Mouse (Mus musculus) left cerebral cortex, adult 6 months (tissue): ENCODE results near the gene Slc4a7. TPM values are rescaled to one million over a fixed set of nuclear protein-coding genes. Genes with fewer than 3 reads are reported as not detected.

Experiments used
- long read RNA-seq, 2 experiments: library from polyadenylated mRNA; unstranded; transcript quantifications; one replicate each; pipeline ENCODE4 v2.0.0; 2019 to 2020
- polyA plus RNA-seq: library from polyadenylated mRNA; unstranded; fragments of <200 nt; fragmentation: Nextera tagmentation; gene quantifications from 2 replicates; pipeline ENCODE4 v1.2.3, GENCODE M21; 2021

The Slc4a7 gene
- 3.4 and 5.2 TPM in 2 replicates for polyA plus RNA-seq
- long read RNA-seq, experiment 1, partial matches to known transcripts: 30 of 51 reads
- long read RNA-seq, experiment 1, other reads (novel, unspliced or antisense): 21 of 51 reads
- long read RNA-seq, experiment 2, partial matches to known transcripts: 10 of 17 reads
- long read RNA-seq, experiment 2, other reads (novel, unspliced or antisense): 7 of 17 reads

DNA sequence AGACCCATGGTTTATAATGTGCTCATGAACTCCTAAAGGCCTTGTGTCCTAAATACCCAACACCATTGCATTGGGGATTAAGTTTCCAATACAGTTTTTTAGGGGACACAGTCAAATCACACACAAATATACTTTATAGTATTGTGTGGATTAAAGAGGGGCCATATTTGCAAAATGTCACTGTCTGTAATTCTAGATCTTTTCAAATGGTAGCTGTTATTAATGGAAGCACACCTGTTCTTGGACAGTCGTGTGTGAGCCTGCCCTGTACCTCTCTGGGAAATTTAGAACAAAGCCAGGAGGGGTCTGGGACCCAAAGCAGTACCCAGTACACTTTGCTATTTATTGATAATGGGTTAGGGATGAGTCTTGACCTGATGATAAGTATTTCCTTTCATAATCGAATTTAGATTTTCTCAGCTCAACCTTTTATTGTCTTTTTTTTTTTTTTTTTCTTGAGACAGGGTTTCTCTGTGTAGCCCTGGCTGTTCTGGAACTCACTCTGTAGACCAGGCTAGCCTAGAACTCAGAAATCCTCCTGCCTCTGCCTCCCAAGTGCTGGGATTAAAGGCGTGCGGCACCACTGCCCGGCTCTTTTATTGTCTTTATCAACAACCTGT, at the start of gene Slc4a7:
Slc4a7 (plus strand) TSS at position 570 of the 620 bp plus-strand sequence.

DNA sequence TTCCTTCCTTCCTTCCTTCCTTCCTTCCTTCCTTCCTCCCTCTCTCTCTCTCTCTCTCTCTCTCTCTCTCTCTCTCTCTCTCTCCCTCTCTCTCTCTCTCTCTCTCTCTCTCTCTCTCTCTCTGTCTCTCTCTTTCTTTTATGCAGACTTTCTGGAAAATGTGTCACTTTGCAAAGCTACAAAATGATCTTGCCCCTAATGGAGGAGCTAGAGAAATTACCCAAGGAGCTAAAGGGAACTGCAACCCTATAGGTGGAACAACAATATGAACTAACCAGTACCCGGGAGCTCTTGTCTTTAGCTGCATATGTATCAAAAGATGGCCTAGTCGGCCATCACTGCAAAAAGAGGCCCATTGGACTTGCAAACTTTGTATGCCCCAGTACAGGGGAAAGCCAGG, 101.0 kb downstream of the Slc4a7 start, which contains the start of gene Nek10:
Nek10 (plus strand) TSS at position 301 of the 400 bp plus-strand sequence.

Other genes with a start within 250 kb of the Slc4a7 start
- 0.25 and 0.35 TPM in 2 replicates for gene Nek10, start 101.1 kb downstream of the Slc4a7 start, polyA plus RNA-seq